Mouse (Mus musculus): ENCODE measurements at regions not wholly inside any gene's neighbourhood (a gene's known extent, or its start where the extent isn't known, plus 50 kb on each side); places are given as distances from the start of the nearest gene placed in this dataset.

GRCm38 (mm10) chr7:137667165-137667564 lies 229.8 kb downstream of the Glrx3 start:
- Histone ChIP-seq H3K9me3 (replicated peaks; ENCODE audit: insufficient read depth, low read length) (no peaks in the 10 kb centered on the region), H3K4me3 (ENCODE audit: control insufficient read depth in 1 of 2, insufficient read depth in 1 of 2, low read depth in 2 of 2, low read length in 2 of 2) (no peak overlapping the region), H3K9ac (ENCODE audit: control insufficient read depth, low read depth, low read length, poor library complexity, severe bottlenecking) (no peak overlapping the region), H3K27ac (ENCODE audit: control insufficient read depth, low read depth, low read length) (no peak overlapping the region), H3K27me3 (ENCODE audit: control insufficient read depth in 1 of 2, insufficient read depth in 2 of 2, low read length in 2 of 2) (no peaks in the 10 kb centered on the region), H3K79me2 (ENCODE audit: control insufficient read depth, insufficient read depth, low read length, poor library complexity) (no peaks in the 10 kb centered on the region), H3K36me3 (ENCODE audit: control insufficient read depth in 1 of 2, insufficient read depth in 2 of 2, low read length in 2 of 2) (no peaks in the 10 kb centered on the region), H3K4me1 (ENCODE audit: control insufficient read depth in 1 of 2, insufficient read depth in 2 of 2, low read length in 2 of 2) (no peaks in the 10 kb centered on the region)
- TF ChIP-seq E2F4 (IDR thresholded peaks at IDR 0.05; ENCODE audit: borderline replicate concordance, low read depth, low read length): no peak
- TF ChIP-seq ZMIZ1 (IDR thresholded peaks at IDR 0.05; ENCODE audit: low read depth, low read length): no peak
- no peak for TF ChIP-seq MYB (IDR thresholded peaks at IDR 0.05; ENCODE audit: low read depth, low read length)
- TF ChIP-seq ZKSCAN1 (IDR thresholded peaks at IDR 0.05; ENCODE audit: low read depth, low read length): no peak
- no peak for TF ChIP-seq JUND (IDR thresholded peaks at IDR 0.05; ENCODE audit: low read depth, low read length)
- TF ChIP-seq CTCF (IDR thresholded peaks at IDR 0.05 in 2 of 3, conservative IDR thresholded peaks at IDR 0.05 in 1 of 3; ENCODE audit: control insufficient read depth in 1 of 3, insufficient read depth in 1 of 3, low read depth in 2 of 3, low read length in 3 of 3, poor library complexity in 1 of 3, severe bottlenecking in 1 of 3): no peak
- no peak for TF ChIP-seq MAZ (IDR thresholded peaks at IDR 0.05; ENCODE audit: low read depth, low read length)
- no peak for TF ChIP-seq CHD1 (IDR thresholded peaks at IDR 0.05; ENCODE audit: low read depth, low read length)
- TF ChIP-seq TBP (IDR thresholded peaks at IDR 0.05; ENCODE audit: low read depth, low read length): no peak
- TF ChIP-seq HCFC1 (IDR thresholded peaks at IDR 0.05; ENCODE audit: low read depth, low read length): no peak
- TF ChIP-seq MXI1 (IDR thresholded peaks at IDR 0.05; ENCODE audit: low read depth, low read length): no peak
- no peak for TF ChIP-seq BHLHE40 (IDR thresholded peaks at IDR 0.05; ENCODE audit: borderline replicate concordance, low read depth, low read length)
- TF ChIP-seq MAX (IDR thresholded peaks at IDR 0.05; ENCODE audit: low read length): no peak
- TF ChIP-seq USF1 (IDR thresholded peaks at IDR 0.05; ENCODE audit: low read depth, low read length): no peak
- no peak for TF ChIP-seq TAL1 (IDR thresholded peaks at IDR 0.05; ENCODE audit: low read length)
- TF ChIP-seq GABPA (IDR thresholded peaks at IDR 0.05; ENCODE audit: low read depth, low read length): no peak
- TF ChIP-seq RAD21 (IDR thresholded peaks at IDR 0.05; ENCODE audit: low read depth, low read length): no peak
- TF ChIP-seq EP300 (IDR thresholded peaks at IDR 0.05; ENCODE audit: low read depth in 1 of 2, low read length in 2 of 2): no peak
- TF ChIP-seq NRF1 (IDR thresholded peaks at IDR 0.05; ENCODE audit: insufficient read depth, low read depth, low read length, poor library complexity, severe bottlenecking): no peak
- no peak for TF ChIP-seq UBTF (IDR thresholded peaks at IDR 0.05; ENCODE audit: borderline replicate concordance, insufficient read depth, low read depth, low read length)
- no peak for DNase-seq (ENCODE audit: low read depth, low spot score)

- Histone ChIP-seq H3K4me1 (ENCODE audit: control insufficient read depth in 1 of 2, insufficient read depth in 2 of 2, low read length in 2 of 2) (no peaks in the 10 kb centered on the region), H3K27ac (ENCODE audit: control insufficient read depth, low read depth, low read length) (no peak overlapping the region), H3K4me3 (ENCODE audit: control insufficient read depth in 1 of 2, insufficient read depth in 1 of 2, low read depth in 2 of 2, low read length in 2 of 2) (no peak overlapping the region), H3K9me3 (replicated peaks; ENCODE audit: insufficient read depth, low read length) (no peaks in the 10 kb centered on the region), H3K36me3 (ENCODE audit: control insufficient read depth in 1 of 2, insufficient read depth in 2 of 2, low read length in 2 of 2) (no peaks in the 10 kb centered on the region), H3K79me2 (ENCODE audit: control insufficient read depth, insufficient read depth, low read length, poor library complexity) (no peaks in the 10 kb centered on the region), H3K27me3 (ENCODE audit: control insufficient read depth in 1 of 2, insufficient read depth in 2 of 2, low read length in 2 of 2) (no peaks in the 10 kb centered on the region), H3K9ac (ENCODE audit: control insufficient read depth, low read depth, low read length, poor library complexity, severe bottlenecking) (no peak overlapping the region)
- no peak for DNase-seq (ENCODE audit: low read depth, low spot score)
- TF ChIP-seq TBP (IDR thresholded peaks at IDR 0.05; ENCODE audit: low read depth, low read length) (no peak), UBTF (IDR thresholded peaks at IDR 0.05; ENCODE audit: borderline replicate concordance, insufficient read depth, low read depth, low read length) (no peak), HCFC1 (IDR thresholded peaks at IDR 0.05; ENCODE audit: low read depth, low read length) (no peak), POLR2AphosphoS5 (IDR thresholded peaks at IDR 0.05; ENCODE audit: borderline replicate concordance, low read depth, low read length) (no peak), ZKSCAN1 (IDR thresholded peaks at IDR 0.05; ENCODE audit: low read depth, low read length) (no peak), TCF12 (IDR thresholded peaks at IDR 0.05; ENCODE audit: low read depth, low read length) (no peak), ZMIZ1 (IDR thresholded peaks at IDR 0.05; ENCODE audit: low read depth, low read length) (no peak), MAFK (IDR thresholded peaks at IDR 0.05; ENCODE audit: borderline replicate concordance, low read depth, low read length) (no peak), MXI1 (IDR thresholded peaks at IDR 0.05; ENCODE audit: low read depth, low read length) (no peak), MAZ (IDR thresholded peaks at IDR 0.05; ENCODE audit: low read depth, low read length) (no peak), NRF1 (IDR thresholded peaks at IDR 0.05; ENCODE audit: insufficient read depth, low read depth, low read length, poor library complexity, severe bottlenecking) (no peak), CHD2 (IDR thresholded peaks at IDR 0.05; ENCODE audit: low read length) (no peak), MEF2A (IDR thresholded peaks at IDR 0.05; ENCODE audit: extremely low read depth, insufficient replicate concordance, low read depth, low read length, poor library complexity, severe bottlenecking) (no peak), NELFE (IDR thresholded peaks at IDR 0.05; ENCODE audit: low read depth, low read length) (no peak), POLR2A (IDR thresholded peaks at IDR 0.05; ENCODE audit: control insufficient read depth in 1 of 2, insufficient read depth in 1 of 2, low read depth in 1 of 2, low read length in 2 of 2, poor library complexity in 1 of 2) (no peak), MYC (IDR thresholded peaks at IDR 0.05; ENCODE audit: low read depth, low read length) (no peak), GABPA (IDR thresholded peaks at IDR 0.05; ENCODE audit: low read depth, low read length) (no peak), POLR2AphosphoS2 (IDR thresholded peaks at IDR 0.05; ENCODE audit: low read length) (no peak)
Measured at GRCm38 (mm10) chr7:137671156-137671555, 233.7 kb downstream of the Glrx3 start.
